Mouse (Mus musculus) mesoderm, embryonic 11.5 days (tissue): ENCODE data around the gene Ccdc116.

Experiments
- DNase-seq: peaks from one replicate; pipeline ENCODE4 v3.0.0-alpha.2; 2012; ENCODE audit warnings: low read depth, low spot score

Ccdc116 gene

GRCm38 (mm10) chr16:17131191-17132088, 15.6 kb downstream of the Ccdc116 start:
- DNase-seq, result peak; percentile 25

GRCm38 (mm10) chr16:17127292-17127691, 19.7 kb downstream of the Ccdc116 start:
- peak; percentile 35 for DNase-seq

- peak; percentile 92 for DNase-seq
Measured at GRCm38 (mm10) chr16:17124871-17125520, 22.0 kb downstream of the Ccdc116 start, which contains the start of gene 2610318N02Rik. TSS of gene 2610318N02Rik (minus strand) at chr16:17125167.

- peak; percentile 85 for DNase-seq
Measured at GRCm38 (mm10) chr16:17124119-17124870, 22.7 kb downstream of the Ccdc116 start.

GRCm38 (mm10) chr16:17121569-17121968, 25.5 kb downstream of the Ccdc116 start:
- DNase-seq, result no peak

GRCm38 (mm10) chr16:17117309-17117799, 29.7 kb downstream of the Ccdc116 start:
- DNase-seq, result no peak

GRCm38 (mm10) chr16:17110771-17111743, 36.0 kb downstream of the Ccdc116 start, which contains the start of gene Ppil2:
TSS of gene Ppil2 (minus strand) at chr16:17111257.
- DNase-seq, result peak; percentile 79

GRCm38 (mm10) chr16:17104600-17104999, 42.4 kb downstream of the Ccdc116 start:
- no peak for DNase-seq

GRCm38 (mm10) chr16:17102630-17103220, 44.3 kb downstream of the Ccdc116 start:
- no peak for DNase-seq

GRCm38 (mm10) chr16:17096938-17097337, 50.1 kb downstream of the Ccdc116 start:
- DNase-seq, result no peak
